ENCODE assay signal across 8 mouse cellular contexts in genomic region chr7:119861335-119862091, GRCm38 (mm10). TPM values are rescaled to one million over a fixed set of nuclear protein-coding genes. Genes with fewer than 3 reads are reported as not detected.
DNase-seq lines count a peak whose midpoint lies in the region; ATAC-seq lines count a peak whose summit lies in the region.

No protein-coding gene starts in this region.

- WGBS in hindbrain, embryonic 11.5 days: 27% methylated on average over 6 of the region's 6 CpGs

- no peak overlapping the region for H3K9ac ChIP-seq in hindbrain, embryonic 11.5 days (ENCODE audit: low read depth, low read length)

- ATAC-seq in hindbrain, embryonic 11.5 days (ENCODE audit: low FRiP score): peak; percentile 78
- no peak for ATAC-seq in megakaryocyte-erythroid progenitor cell, adult 5-6 weeks (replicated peaks; ENCODE audit: low FRiP score, low TSS enrichment, poor library complexity, severe bottlenecking)

- no peak overlapping the region for H3K4me2 ChIP-seq in hindbrain, embryonic 11.5 days (replicated peaks; ENCODE audit: low read depth, low read length)

- no peaks in the 10 kb centered on the region for H3K27me3 ChIP-seq in hindbrain, embryonic 11.5 days (ENCODE audit: control insufficient read depth, insufficient read depth, low read length)
- no peaks in the 10 kb centered on the region for H3K27me3 ChIP-seq in megakaryocyte, embryonic 14.5 days (replicated peaks)

- H3K4me1 ChIP-seq in hindbrain, embryonic 11.5 days (replicated peaks; ENCODE audit: control insufficient read depth, insufficient read depth, low read length): no peaks in the 10 kb centered on the region
- peaks cover 38% of the 10 kb centered on the region for H3K4me1 ChIP-seq in megakaryocyte, embryonic 14.5 days

- peak; percentile 88 for DNase-seq in R1 (ENCODE audit: low read depth, low spot score)
- peak; percentile 44 to 47 for DNase-seq in cerebellum, adult 18-20 months
- DNase-seq in forelimb bud, embryonic 11.5 days (ENCODE audit: low read depth, low spot score): peak; percentile 60
- DNase-seq in hindbrain, embryonic 11.5 days (ENCODE audit: low spot score): peak; percentile 57
- DNase-seq in layer of hippocampus, postnatal 14 days (ENCODE audit: low spot score in 2 of 2): peak; percentile 23 to 33
- DNase-seq in right cerebral cortex, postnatal 36 days (ENCODE audit: low spot score in 2 of 2): peak; percentile 16 to 34

- no peaks in the 10 kb centered on the region for H3K9me3 ChIP-seq in hindbrain, embryonic 11.5 days (ENCODE audit: control insufficient read depth, low read length)
- no peaks in the 10 kb centered on the region for H3K9me3 ChIP-seq in megakaryocyte, embryonic 14.5 days

- H3K36me3 ChIP-seq in hindbrain, embryonic 11.5 days (ENCODE audit: control insufficient read depth, insufficient read depth, low read length): no peaks in the 10 kb centered on the region; the same call in 1 of the 2 replicates
- H3K36me3 ChIP-seq in megakaryocyte, embryonic 14.5 days (replicated peaks; ENCODE audit: low read length): peaks cover 44% of the 10 kb centered on the region

- H3K4me3 ChIP-seq in hindbrain, embryonic 11.5 days (ENCODE audit: low read depth, low read length): no peak overlapping the region
- peak overlapping the region; percentile 56 for H3K4me3 ChIP-seq in megakaryocyte, embryonic 14.5 days (replicated peaks)

- peak overlapping the region; percentile 38 for H3K27ac ChIP-seq in hindbrain, embryonic 11.5 days (ENCODE audit: low read depth, low read length)

RNA-seq across cellular contexts. Expression of gene Lyrm1, which starts 34.1 kb away (rescaled TPM):
- 16.1 and 16.7 TPM in 2 replicates for polyA plus RNA-seq in hindbrain, embryonic 11.5 days (2014; fragmentation: Nextera tagmentation; extraction: Ambion mirVana)
- total RNA-seq in layer of hippocampus, postnatal 14 days (2021): 10 to 100 TPM in 1 of 2 experiments, 1 to 10 TPM in 1; 9.7 to 10.3 TPM
- polyA plus RNA-seq in megakaryocyte, embryonic 14.5 days (2012; ENCODE audit: insufficient read depth, low replicate concordance): 5.0 TPM in 1 of 2 replicates, not detected in the other
- total RNA-seq in megakaryocyte-erythroid progenitor cell, adult 5-6 weeks (2014; fragmentation: Nextera tagmentation): 3.0 and 5.2 TPM in 2 replicates
- 1.8 TPM in 1 of 2 replicates, not detected in the other for total RNA-seq in megakaryocyte-erythroid progenitor cell, adult 5-6 weeks (2017)

RNA-seq across cellular contexts. Expression of gene Dcun1d3, which starts 34.6 kb away (rescaled TPM):
- 10.0 and 11.8 TPM in 2 replicates for polyA plus RNA-seq in hindbrain, embryonic 11.5 days (2014; fragmentation: Nextera tagmentation; extraction: Ambion mirVana)
- 10 to 100 TPM; 21.0 to 22.3 TPM for total RNA-seq in layer of hippocampus, postnatal 14 days (2021)
- 0.36 and 3.1 TPM in 2 replicates for polyA plus RNA-seq in megakaryocyte, embryonic 14.5 days (2012; ENCODE audit: insufficient read depth, low replicate concordance)
- 0.94 and 2.5 TPM in 2 replicates for total RNA-seq in megakaryocyte-erythroid progenitor cell, adult 5-6 weeks (2014; fragmentation: Nextera tagmentation)
- 2.2 and 4.7 TPM in 2 replicates for total RNA-seq in megakaryocyte-erythroid progenitor cell, adult 5-6 weeks (2017)

Comparison
In these comparisons a context has a peak if more than half of its experiments do, and no peak if none do; other contexts are left out.
1. DNase-seq: peak in every context shown above with its lines; median percentile 88 in R1; 60 in forelimb bud, embryonic 11.5 days; 57 in hindbrain, embryonic 11.5 days; 46 in cerebellum, adult 18-20 months; 28 in layer of hippocampus, postnatal 14 days; 25 in right cerebral cortex, postnatal 36 days.